Mouse (Mus musculus): Measurements from ENCODE around the gene Ccm2l. TPM values are rescaled to one million over a fixed set of nuclear protein-coding genes. Genes with fewer than 3 reads are reported as not detected.

Ccm2l gene
- polyA plus RNA-seq, 1 experiment from 2014 or later = 2.6 TPM

DNA sequence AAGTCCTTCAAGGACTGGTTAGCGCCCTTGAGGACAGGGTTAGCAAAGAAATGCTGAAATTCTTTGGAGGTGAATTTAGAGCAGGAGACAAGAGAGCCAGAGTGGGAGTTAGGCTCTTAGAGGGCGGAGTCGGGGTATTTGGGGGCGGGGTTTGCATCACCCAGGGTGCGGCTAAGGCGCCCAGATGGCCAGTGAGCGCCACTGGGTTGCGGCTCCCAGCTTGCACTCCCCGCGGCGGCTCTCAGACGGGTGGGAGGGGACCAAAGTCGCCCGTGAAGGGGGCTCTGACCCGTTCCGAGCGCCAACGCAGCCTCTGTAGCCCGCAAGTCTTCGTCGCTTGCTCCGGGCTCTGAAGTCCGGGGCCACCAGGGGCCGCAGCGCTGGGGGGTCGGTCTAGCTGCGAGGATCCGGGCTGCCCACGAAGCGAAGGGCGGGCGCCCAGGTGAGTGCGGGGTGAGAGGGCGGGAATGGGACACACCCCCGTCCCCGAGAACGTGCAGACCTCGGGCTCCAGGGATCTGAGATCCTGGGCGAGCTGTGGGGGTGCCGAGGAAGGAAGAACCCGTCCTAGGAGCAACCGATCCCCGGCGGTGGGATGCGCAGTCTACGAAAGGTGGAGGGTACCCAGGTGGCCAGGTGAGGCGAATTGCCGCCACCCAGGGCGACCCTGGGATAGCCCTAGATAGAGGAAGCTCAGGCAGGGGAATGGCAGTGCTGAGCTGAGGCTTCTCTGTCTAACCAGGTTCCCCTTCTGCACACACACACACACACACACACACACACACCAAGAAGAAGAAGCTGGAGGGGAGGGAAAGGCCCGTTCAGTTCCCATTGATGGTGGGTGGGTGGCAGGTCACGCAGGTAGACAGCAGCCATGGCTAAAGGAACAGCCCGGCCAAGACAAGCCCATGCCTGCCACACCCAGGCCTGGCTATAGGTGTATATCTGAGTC lies 42.8 kb downstream of the Ccm2l start, which contains the start of gene Hck:
Gene Hck (plus strand): TSS at position 156 of the 952 bp plus-strand sequence.
- Histone ChIP-seq H3K4me3 (peak within 1 kb of the TSS; percentile 47), H3K27ac (replicated peaks) (no peak within 1 kb of the TSS), H3K27me3 (peaks cover 47% of the 10 kb centered on the region), H3K4me2 (replicated peaks) (peak within 1 kb of the TSS; percentile 81), H3K9ac (replicated peaks) (peak within 1 kb of the TSS; percentile 46), H3K36me3 (no peaks in the 10 kb centered on the region), H3K4me1 (peaks cover 19% of the 10 kb centered on the region), H3K9me3 (no peaks in the 10 kb centered on the region)
- 0 out of 2 replicates have a peak, but pooled peaks have one; percentile 30 for ATAC-seq (ENCODE audit: low FRiP score, low read depth)
- WGBS = 3% methylated on average over 52 of the region's 52 CpGs

DNA sequence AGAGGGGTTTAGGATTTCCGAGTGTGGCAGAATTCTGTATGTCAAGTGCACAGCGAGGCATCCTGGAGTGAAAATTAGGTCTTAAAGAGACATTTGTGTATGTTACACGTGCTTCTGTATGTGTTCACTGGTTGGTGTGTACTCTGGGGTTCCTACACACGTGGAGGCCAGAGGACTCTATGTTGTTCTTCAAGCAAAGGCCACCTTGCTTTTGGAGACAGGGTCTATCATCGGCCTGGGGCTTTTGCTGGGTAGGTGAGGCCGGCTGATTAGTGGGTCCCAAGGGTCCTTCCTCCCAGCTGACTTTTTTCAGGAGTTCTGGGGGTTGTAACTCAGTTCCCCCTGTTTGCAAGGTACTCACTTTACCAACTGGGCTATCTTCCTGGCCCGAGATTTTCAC lies 43.8 kb downstream of the Ccm2l start:
- Histone ChIP-seq H3K9ac (replicated peaks) (no peak overlapping the region), H3K36me3 (no peaks in the 10 kb centered on the region), H3K4me2 (replicated peaks) (no peak overlapping the region), H3K4me1 (peaks cover 19% of the 10 kb centered on the region), H3K27me3 (peaks cover 47% of the 10 kb centered on the region), H3K27ac (replicated peaks) (no peak overlapping the region), H3K9me3 (no peaks in the 10 kb centered on the region), H3K4me3 (no peak overlapping the region)
- 76% methylated on average over 7 of the region's 7 CpGs for whole genome bisulfite sequencing
- ATAC-seq (ENCODE audit: low FRiP score, low read depth) = no peak

DNA sequence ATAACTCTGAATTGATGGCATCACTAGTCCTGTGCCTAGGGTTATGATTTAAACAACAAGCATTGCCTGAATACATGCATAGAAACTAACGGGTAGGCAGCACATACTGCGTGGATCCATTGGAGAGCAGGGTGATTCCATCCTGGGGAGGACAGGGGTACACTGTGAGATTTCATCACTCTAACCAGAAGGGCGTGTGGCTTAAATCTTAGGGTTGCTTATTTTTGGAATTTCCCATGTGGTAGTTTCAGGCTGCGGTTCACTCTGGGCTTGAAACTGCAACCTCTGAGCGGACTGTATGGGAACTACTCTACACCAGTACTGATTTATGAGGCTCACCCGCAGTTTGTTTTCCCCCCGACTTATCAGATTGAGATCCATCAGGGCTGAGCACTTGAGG lies 45.5 kb downstream of the Ccm2l start:
- Histone ChIP-seq H3K4me2 (replicated peaks) (no peak overlapping the region), H3K9ac (replicated peaks) (no peak overlapping the region), H3K9me3 (no peaks in the 10 kb centered on the region), H3K4me3 (no peak overlapping the region), H3K27me3 (peaks cover 47% of the 10 kb centered on the region), H3K4me1 (peaks cover 19% of the 10 kb centered on the region), H3K27ac (replicated peaks) (no peak overlapping the region), H3K36me3 (no peaks in the 10 kb centered on the region)
- no peak for ATAC-seq (ENCODE audit: low FRiP score, low read depth)
- WGBS = 87% methylated on average over 7 of the region's 7 CpGs

DNA sequence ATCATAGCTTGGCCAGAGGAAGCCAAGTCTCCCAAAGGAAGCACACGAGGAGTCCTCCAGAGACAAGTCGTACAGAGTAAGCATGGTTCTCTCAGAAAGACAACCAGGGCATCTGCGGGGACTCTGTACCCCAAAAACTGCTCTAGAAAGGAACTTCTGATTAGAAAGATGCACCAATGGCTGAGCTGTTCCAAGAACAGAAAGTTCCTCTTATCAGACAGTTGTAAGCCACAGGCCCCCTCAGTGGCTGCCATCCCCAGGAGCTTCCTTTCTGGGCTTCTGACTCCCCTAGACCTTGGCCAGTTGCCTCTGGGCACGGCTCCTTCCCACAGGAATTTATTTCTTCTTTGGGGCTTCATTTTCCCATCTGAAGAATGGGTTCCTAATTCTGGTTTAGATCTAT lies 49.9 kb downstream of the Ccm2l start:
- H3K9me3 ChIP-seq = no peaks in the 10 kb centered on the region
- no peak overlapping the region for H3K4me2 ChIP-seq (replicated peaks)
- no peak overlapping the region for H3K9ac ChIP-seq (replicated peaks)
- WGBS = 89% methylated on average over 4 of the region's 4 CpGs
- no peak for ATAC-seq (ENCODE audit: low FRiP score, low read depth)
- no peak overlapping the region for H3K4me3 ChIP-seq
- no peaks in the 10 kb centered on the region for H3K4me1 ChIP-seq
- peaks cover 4% of the 10 kb centered on the region; the same call in 1 of the 2 replicates for H3K27me3 ChIP-seq
- no peak overlapping the region for H3K27ac ChIP-seq (replicated peaks)
- no peaks in the 10 kb centered on the region for H3K36me3 ChIP-seq

DNA sequence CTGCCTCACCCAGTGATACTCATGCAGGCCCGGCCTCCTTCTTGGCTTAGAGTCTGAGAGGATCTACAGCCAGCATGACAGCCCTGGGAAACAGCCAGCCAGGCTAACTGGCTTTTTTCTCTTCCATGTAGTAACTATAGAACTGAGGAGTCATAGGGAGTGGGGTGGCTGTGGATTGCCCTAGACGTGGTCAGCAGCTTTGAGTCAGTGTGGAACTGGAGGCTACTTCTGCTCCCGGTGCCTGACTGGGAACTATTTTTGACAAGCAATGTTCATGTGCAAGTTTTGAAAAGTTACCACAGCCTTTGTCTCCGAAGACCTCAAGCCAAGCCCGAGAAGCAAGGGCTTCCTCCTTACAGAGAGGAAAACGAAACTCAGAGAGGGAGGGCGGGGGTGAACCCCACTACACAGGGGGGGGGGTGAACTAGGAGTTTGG lies 51.3 kb downstream of the Ccm2l start:
- H3K4me3 ChIP-seq = no peak overlapping the region
- no peaks in the 10 kb centered on the region for H3K4me1 ChIP-seq
- no peak overlapping the region for H3K9ac ChIP-seq (replicated peaks)
- WGBS = 81% methylated on average over 7 of the region's 7 CpGs
- H3K9me3 ChIP-seq = no peaks in the 10 kb centered on the region
- no peak overlapping the region for H3K4me2 ChIP-seq (replicated peaks)
- no peak for ATAC-seq (ENCODE audit: low FRiP score, low read depth)
- H3K27ac ChIP-seq (replicated peaks) = no peak overlapping the region
- no peaks in the 10 kb centered on the region for H3K27me3 ChIP-seq
- no peaks in the 10 kb centered on the region for H3K36me3 ChIP-seq

DNA sequence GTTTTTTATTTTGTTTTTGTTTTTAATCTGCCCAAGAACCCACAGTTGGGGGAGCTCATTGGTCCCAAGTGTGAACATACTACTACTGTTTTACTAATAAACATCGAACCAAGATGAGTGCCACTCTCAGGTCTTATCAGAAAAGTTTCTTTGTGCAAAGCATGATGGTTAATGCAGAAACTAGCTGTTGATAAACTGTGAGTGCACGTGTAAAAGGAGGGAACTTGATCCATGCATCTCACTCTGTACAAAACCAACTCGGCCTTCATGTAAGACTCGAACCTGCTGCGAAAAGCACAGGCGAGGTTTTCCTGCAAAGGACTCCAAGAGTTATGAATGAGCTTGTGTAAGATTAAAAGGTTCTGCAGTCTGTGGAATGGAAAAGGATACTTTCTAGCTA lies 53.7 kb downstream of the Ccm2l start:
- no peaks in the 10 kb centered on the region for H3K9me3 ChIP-seq
- no peak overlapping the region for H3K27ac ChIP-seq (replicated peaks)
- no peaks in the 10 kb centered on the region for H3K36me3 ChIP-seq
- H3K4me1 ChIP-seq = no peaks in the 10 kb centered on the region
- H3K4me2 ChIP-seq (replicated peaks) = no peak overlapping the region
- H3K4me3 ChIP-seq = no peak overlapping the region
- ATAC-seq (ENCODE audit: low FRiP score, low read depth) = no peak
- WGBS = 91% methylated on average over 6 of the region's 6 CpGs
- no peak overlapping the region for H3K9ac ChIP-seq (replicated peaks)
- H3K27me3 ChIP-seq = no peaks in the 10 kb centered on the region

DNA sequence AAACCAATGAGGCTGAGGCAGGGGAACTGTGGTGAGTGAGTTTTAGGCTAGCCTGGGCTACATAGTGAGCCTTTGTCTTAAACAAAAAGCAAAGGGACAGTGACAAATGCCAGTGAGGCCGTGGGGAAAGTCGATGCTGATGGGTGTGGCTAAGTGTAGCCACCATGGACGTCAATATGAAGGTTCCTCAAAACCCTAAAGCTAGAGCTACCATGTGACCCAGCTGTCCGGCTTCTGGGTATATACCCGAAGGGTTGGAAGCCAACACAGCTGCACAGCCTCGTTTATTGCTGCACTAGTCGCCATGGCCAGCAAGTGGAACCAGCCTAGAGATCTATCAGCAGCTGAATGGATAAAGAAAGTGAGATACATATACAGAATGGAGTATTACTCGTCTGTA lies 54.4 kb downstream of the Ccm2l start:
- Histone ChIP-seq H3K27ac (replicated peaks) (no peak overlapping the region), H3K4me2 (replicated peaks) (no peak overlapping the region), H3K9me3 (no peaks in the 10 kb centered on the region), H3K9ac (replicated peaks) (no peak overlapping the region), H3K27me3 (no peaks in the 10 kb centered on the region), H3K4me1 (no peaks in the 10 kb centered on the region), H3K4me3 (no peak overlapping the region), H3K36me3 (no peaks in the 10 kb centered on the region)
- WGBS = 80% methylated on average over 8 of the region's 8 CpGs
- ATAC-seq (ENCODE audit: low FRiP score, low read depth) = no peak

DNA sequence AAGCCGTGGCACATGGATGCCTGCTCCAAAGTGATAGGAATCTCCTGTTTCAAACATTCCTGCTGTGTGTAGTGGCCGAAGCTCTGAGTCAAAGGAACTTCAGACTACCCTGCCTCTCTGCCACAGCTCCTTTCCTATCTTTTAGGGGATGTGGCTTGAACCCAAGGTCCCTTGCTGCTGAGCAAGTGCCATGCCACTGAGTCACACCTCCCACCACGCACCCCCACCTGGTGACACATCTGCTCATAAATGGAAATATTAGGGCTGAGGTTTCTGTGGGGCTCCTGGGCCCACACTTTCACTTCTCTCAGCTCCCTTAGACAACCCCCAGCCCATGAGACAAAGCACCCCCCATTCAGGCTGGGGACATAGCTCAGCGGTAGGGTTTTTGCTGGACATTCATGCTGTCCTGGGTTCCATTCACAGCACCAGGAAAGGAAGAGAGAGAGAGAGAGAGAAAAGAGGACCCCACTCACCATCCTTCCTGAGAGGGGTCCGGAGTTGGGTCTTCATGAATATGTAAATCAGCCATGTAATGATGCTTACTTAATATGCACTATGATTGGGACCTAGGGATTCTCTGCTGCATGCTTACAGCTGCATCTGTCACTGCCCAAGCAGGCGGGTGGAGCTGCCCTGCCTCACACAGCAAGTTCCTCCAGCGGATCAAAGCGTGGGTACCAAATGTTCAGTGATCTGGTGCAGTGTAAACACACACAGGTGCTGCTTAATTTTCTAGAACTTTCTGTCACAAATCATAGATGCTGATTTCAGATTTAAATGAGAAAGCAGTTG lies 56.3 kb downstream of the Ccm2l start:
- H3K27ac ChIP-seq (replicated peaks) = no peak overlapping the region
- H3K4me2 ChIP-seq (replicated peaks) = no peak overlapping the region
- 76% methylated on average over 8 of the region's 8 CpGs for WGBS
- no peaks in the 10 kb centered on the region for H3K4me1 ChIP-seq
- H3K9me3 ChIP-seq = no peaks in the 10 kb centered on the region
- H3K4me3 ChIP-seq = no peak overlapping the region
- no peak overlapping the region for H3K9ac ChIP-seq (replicated peaks)
- H3K27me3 ChIP-seq = no peaks in the 10 kb centered on the region
- ATAC-seq (ENCODE audit: low FRiP score, low read depth) = no peak
- H3K36me3 ChIP-seq = no peaks in the 10 kb centered on the region

DNA sequence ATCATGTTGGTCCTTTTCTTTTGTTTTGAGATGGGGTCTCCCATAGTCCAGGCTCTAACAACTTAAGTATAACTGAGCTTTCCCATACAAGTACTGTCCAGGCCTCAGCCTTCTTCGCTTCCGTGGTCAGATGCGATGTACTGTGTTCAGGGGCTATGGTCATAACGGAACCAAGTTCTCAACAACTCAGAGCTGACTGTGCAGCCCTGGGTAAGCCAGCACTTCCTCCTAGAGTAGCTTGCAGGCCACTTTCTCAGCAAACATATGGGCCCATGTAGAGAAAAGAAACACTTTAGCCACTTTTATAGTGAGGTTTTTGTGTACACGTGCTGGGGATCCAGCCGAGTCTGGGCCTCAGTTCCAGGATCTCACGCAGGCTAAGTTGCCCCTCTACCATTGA lies 56.9 kb downstream of the Ccm2l start:
- H3K9ac ChIP-seq (replicated peaks) = no peak overlapping the region
- no peaks in the 10 kb centered on the region for H3K36me3 ChIP-seq
- no peaks in the 10 kb centered on the region for H3K9me3 ChIP-seq
- 91% methylated on average over 7 of the region's 7 CpGs for WGBS
- ATAC-seq (ENCODE audit: low FRiP score, low read depth) = no peak
- H3K27ac ChIP-seq (replicated peaks) = no peak overlapping the region
- peaks cover 1% of the 10 kb centered on the region; the same call in 1 of the 2 replicates for H3K27me3 ChIP-seq
- H3K4me1 ChIP-seq = no peaks in the 10 kb centered on the region
- no peak overlapping the region for H3K4me3 ChIP-seq
- H3K4me2 ChIP-seq (replicated peaks) = no peak overlapping the region

DNA sequence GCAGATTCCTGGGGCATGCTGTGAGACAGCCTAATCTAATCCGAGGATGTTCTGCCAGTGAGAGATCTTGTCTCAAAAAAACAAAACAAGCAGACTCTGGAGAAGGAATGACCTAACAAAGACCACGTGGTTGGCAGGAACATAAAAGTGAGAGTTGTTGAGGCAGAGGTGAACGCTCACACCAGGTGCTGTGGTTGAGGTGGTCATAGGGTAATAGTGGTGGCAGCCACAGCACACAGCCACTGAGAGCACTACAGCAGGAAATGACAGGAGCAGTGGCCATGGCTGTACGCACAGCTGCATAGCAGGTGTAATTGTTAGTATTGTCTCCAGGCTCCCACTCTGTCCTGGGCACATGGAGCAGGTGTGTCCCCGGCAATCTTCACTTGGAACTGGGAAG lies 60.1 kb downstream of the Ccm2l start:
- H3K27ac ChIP-seq (replicated peaks) = no peak overlapping the region
- no peaks in the 10 kb centered on the region for H3K9me3 ChIP-seq
- H3K36me3 ChIP-seq = no peaks in the 10 kb centered on the region
- no peaks in the 10 kb centered on the region for H3K4me1 ChIP-seq
- H3K4me2 ChIP-seq (replicated peaks) = no peak overlapping the region
- peaks cover 5% of the 10 kb centered on the region; the same call in 1 of the 2 replicates for H3K27me3 ChIP-seq
- H3K4me3 ChIP-seq = no peak overlapping the region
- no peak for ATAC-seq (ENCODE audit: low FRiP score, low read depth)
- no peak overlapping the region for H3K9ac ChIP-seq (replicated peaks)
- WGBS = 56% methylated on average over 5 of the region's 5 CpGs

DNA sequence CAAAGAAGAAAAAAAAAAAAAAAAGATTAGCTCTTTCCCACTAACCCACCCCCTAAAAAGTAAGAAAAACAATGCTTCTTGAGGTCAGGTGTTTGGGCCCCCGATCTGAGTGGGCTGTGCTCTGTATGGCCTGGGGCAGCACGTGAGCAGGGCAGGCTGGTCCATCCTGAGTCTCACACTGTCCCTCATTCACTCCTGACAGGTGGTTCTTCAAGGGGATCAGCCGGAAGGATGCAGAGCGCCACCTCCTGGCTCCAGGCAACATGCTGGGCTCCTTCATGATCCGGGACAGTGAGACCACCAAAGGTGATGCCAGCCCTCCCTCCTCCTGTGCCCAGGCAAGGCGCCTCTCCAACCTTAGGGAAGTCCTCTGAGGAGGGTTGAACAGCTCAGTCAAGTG lies 65.3 kb downstream of the Ccm2l start:
- H3K9me3 ChIP-seq = no peaks in the 10 kb centered on the region
- H3K36me3 ChIP-seq = no peaks in the 10 kb centered on the region
- H3K4me2 ChIP-seq (replicated peaks) = no peak overlapping the region
- H3K4me1 ChIP-seq = no peaks in the 10 kb centered on the region
- 15% methylated on average over 6 of the region's 6 CpGs for WGBS
- H3K4me3 ChIP-seq = no peak overlapping the region
- H3K27me3 ChIP-seq = peaks cover 11% of the 10 kb centered on the region; the same call in 1 of the 2 replicates
- ATAC-seq (ENCODE audit: low FRiP score, low read depth) = no peak
- no peak overlapping the region for H3K27ac ChIP-seq (replicated peaks)
- no peak overlapping the region for H3K9ac ChIP-seq (replicated peaks)
